Mouse (Mus musculus) megakaryocyte, embryonic 14.5 days (primary cell): ENCODE measurements around the gene Pard3. TPM values are rescaled to one million over a fixed set of nuclear protein-coding genes. Genes with fewer than 3 reads are reported as not detected.

Experiments
- H3K27me3 ChIP-seq: replicated peaks from 2 replicates; pipeline ENCODE3; 2012; ENCODE audit warnings: inconsistent platforms
- H3K36me3 ChIP-seq: replicated peaks from 2 replicates; pipeline ENCODE3; 2012; ENCODE audit warnings: low read length, inconsistent platforms, mixed read lengths
- H3K4me1 ChIP-seq: 2 replicates; pipeline ENCODE4 v1.6.1; 2012; ENCODE audit warnings: inconsistent platforms
- H3K4me3 ChIP-seq: replicated peaks from 2 replicates; pipeline ENCODE3; 2012; ENCODE audit warnings: moderate library complexity, mild to moderate bottlenecking, inconsistent platforms
- H3K9me3 ChIP-seq: 2 replicates; pipeline ENCODE4 v1.6.1; 2012; ENCODE audit warnings: inconsistent platforms
- FLI1 ChIP-seq: IDR thresholded peaks from 2 replicates; pipeline ENCODE4 v1.6.1; 2012; ENCODE audit warnings: low read length, inconsistent platforms, mixed read lengths
- GATA1 ChIP-seq: IDR thresholded peaks from 3 replicates; pipeline ENCODE4 v1.6.1; 2012; ENCODE audit warnings: mixed read lengths, low read length, inconsistent platforms, borderline replicate concordance
- polyA plus RNA-seq: library from polyadenylated mRNA; stranded (reverse); fragments of >175 nt; gene quantifications from 2 replicates; pipeline ENCODE4 v1.2.3, GENCODE M21; 2012; ENCODE audit warnings: low replicate concordance; ENCODE audit not compliant: insufficient read depth

Pard3 gene
- polyA plus RNA-seq, 1 experiment = not detected

DNA sequence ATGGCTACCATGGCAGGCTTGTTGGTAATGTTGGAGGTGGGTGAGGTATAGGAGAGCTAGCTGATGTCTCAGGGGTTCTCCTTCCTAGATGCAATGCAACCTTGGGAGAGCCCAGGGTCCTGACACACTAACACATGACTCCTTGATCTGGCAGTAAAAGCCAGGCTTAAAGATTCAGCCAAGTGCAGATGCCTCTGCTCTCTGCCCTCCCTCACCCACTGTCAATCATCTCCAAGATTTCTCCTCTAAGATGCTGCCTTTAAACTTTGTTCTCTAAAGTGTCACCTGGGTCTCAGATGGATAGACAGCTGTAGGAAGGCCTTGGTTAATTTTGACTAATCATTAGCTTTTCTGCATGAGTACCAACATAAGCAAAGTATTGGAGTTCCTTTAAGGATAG, 125.0 kb downstream of the Pard3 start:
- H3K9me3 ChIP-seq = no peaks in the 10 kb centered on the region
- TF ChIP-seq FLI1 (no peak), GATA1 (no peak)

DNA sequence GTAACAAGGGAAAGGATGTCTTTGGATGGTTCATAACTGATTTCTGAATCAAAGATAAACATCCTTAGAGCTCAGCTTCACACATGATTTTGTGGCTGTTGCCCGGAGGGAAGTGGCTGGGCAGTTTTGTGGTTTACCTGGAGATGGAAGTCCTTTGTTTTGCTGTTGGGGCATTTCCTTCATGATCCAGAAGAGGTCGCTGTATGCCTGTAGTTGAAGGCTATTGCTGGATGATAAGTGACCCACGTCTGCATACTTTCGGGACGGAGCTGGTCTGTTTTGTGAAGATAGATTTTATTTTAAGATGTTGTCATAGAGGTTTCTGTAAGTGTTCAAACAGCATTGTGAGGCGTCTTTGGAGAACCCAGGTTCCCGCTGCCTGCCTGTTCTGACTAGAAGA, 126.7 kb downstream of the Pard3 start:
- H3K36me3 ChIP-seq = no peaks in the 10 kb centered on the region
- H3K27me3 ChIP-seq = peaks cover 33% of the 10 kb centered on the region
- H3K4me1 ChIP-seq = no peaks in the 10 kb centered on the region
- no peaks in the 10 kb centered on the region for H3K9me3 ChIP-seq
- no peak for TF ChIP-seq FLI1
- no peak for TF ChIP-seq GATA1
- H3K4me3 ChIP-seq = no peak overlapping the region

More for the DNA sequence above, 125.0 kb downstream of the Pard3 start:
- H3K4me1 ChIP-seq = no peaks in the 10 kb centered on the region
- no peak overlapping the region for H3K4me3 ChIP-seq
- no peaks in the 10 kb centered on the region for H3K36me3 ChIP-seq
- H3K27me3 ChIP-seq = peaks cover 39% of the 10 kb centered on the region

DNA sequence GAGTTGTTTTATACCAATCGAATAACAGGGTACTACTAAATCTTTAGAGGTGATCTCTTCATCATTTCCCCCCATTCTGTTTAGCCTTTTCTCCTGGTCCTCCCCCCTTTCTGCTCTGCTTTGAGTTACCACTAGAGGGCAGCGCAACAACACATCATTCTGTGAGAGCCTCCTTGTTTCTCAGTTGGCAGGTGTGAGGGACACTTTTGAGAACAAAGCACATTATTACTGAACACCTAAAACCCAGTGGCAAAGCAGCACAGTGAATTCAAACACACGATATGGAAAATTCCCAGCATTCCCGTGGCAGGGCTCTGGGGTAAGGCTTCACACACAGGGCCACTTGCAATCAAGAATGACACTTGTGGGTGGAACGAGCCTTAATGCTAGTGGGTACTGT, 127.7 kb downstream of the Pard3 start:
- H3K9me3 ChIP-seq = no peaks in the 10 kb centered on the region
- H3K27me3 ChIP-seq = peaks cover 33% of the 10 kb centered on the region
- no peak for TF ChIP-seq FLI1
- no peak for TF ChIP-seq GATA1
- H3K4me3 ChIP-seq = no peak overlapping the region
- H3K36me3 ChIP-seq = no peaks in the 10 kb centered on the region
- H3K4me1 ChIP-seq = no peaks in the 10 kb centered on the region

DNA sequence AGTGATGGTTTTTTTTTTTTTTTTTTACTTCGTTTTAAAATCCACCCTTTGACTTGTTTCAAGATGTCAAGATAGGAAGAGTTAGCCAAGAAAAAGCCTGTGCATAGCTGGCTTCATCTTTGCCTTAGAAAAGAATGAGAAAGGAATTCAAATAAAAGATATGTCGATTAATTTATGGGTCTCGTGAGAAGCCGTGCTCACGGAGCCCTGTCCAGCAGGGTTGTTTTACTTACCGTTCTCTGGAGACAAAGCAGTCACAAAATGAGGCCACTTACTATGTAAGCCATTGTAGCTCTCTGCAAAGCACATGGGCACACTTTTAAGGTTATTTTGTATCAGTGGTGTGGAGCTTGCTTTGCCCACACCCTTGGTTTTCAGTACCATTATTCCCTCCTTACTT, 128.1 kb downstream of the Pard3 start:
- H3K4me3 ChIP-seq = no peak overlapping the region
- H3K27me3 ChIP-seq = peaks cover 30% of the 10 kb centered on the region
- no peaks in the 10 kb centered on the region for H3K36me3 ChIP-seq
- H3K9me3 ChIP-seq = no peaks in the 10 kb centered on the region
- no peaks in the 10 kb centered on the region for H3K4me1 ChIP-seq
- TF ChIP-seq GATA1 (no peak), FLI1 (no peak)

DNA sequence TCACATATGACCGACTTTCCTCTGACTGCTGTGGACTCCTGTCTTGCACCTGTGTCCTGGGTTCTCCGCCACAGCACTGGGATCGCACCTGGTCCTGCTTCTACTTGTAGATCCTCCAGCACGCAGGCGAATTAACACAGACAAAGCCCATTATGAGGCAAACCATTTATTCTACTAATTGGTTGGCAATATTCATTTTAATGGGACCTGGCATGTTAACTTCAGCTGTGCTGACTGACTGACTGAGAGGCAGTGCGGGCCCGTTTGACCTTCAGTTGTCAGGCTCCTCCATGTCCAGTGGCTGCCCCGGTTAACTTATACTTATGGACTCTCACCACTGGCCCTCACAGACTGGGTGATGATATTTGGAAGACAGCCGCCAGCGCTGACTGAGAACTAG, 128.6 kb downstream of the Pard3 start:
- no peak overlapping the region for H3K4me3 ChIP-seq
- no peaks in the 10 kb centered on the region for H3K9me3 ChIP-seq
- no peaks in the 10 kb centered on the region for H3K4me1 ChIP-seq
- peaks cover 27% of the 10 kb centered on the region for H3K27me3 ChIP-seq
- TF ChIP-seq GATA1 = no peak
- H3K36me3 ChIP-seq = no peaks in the 10 kb centered on the region

DNA sequence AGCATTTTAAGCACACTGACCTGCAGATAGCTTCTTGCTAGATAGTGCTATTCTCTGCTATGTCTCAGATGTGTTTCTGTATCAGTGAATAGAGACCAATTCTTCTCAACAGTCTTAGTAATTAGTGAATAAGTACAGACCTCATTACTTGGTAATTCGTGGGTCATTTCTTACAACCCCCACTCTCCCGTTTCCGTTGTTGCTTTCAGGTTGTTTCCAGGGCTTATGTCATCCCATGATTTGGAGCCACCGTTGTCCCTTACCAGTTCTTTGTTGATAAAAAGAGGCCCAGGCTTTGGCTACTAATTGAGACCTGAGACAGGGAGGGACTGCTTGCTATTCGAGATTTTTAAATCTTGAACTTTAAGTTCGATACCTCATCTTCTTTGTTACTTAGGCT, 129.7 kb downstream of the Pard3 start:
- H3K4me1 ChIP-seq = no peaks in the 10 kb centered on the region

DNA sequence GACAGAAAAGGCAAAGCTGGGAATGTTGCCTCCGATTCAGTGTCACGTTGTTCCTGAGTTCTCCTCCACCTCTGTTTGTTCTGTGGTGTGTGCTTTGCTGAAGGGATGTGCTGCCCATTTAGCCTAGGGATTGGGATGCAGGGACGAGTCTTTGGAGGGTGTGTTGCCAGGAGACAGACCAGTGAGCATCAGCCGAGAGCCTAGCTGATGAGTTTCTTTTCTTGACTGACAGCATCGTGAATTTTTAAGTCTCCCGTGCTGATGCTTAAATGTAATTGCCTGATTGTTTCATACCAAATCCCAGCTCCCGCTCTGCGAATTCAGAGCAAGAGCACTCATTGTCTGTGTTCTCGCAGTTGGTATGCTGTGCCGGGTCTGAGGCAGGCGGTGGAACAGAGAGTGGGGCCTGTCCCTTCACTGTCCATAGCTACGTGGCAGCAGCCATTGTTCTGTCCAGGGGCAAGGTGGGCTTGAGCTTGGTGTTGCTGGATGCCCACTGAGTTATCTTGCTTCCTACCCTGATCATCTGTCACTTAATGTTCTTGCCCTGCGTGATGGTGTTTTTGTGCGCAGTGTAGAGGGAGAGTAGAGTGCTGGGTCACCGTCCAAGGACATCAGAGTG, 131.2 kb downstream of the Pard3 start:
- TF ChIP-seq GATA1 = no peak
- no peak for TF ChIP-seq FLI1

More for the DNA sequence above, 129.7 kb downstream of the Pard3 start:
- H3K9me3 ChIP-seq = no peaks in the 10 kb centered on the region
- no peak overlapping the region for H3K4me3 ChIP-seq
- peaks cover 19% of the 10 kb centered on the region for H3K27me3 ChIP-seq
- TF ChIP-seq FLI1 (no peak), GATA1 (no peak)
- no peaks in the 10 kb centered on the region for H3K36me3 ChIP-seq

DNA sequence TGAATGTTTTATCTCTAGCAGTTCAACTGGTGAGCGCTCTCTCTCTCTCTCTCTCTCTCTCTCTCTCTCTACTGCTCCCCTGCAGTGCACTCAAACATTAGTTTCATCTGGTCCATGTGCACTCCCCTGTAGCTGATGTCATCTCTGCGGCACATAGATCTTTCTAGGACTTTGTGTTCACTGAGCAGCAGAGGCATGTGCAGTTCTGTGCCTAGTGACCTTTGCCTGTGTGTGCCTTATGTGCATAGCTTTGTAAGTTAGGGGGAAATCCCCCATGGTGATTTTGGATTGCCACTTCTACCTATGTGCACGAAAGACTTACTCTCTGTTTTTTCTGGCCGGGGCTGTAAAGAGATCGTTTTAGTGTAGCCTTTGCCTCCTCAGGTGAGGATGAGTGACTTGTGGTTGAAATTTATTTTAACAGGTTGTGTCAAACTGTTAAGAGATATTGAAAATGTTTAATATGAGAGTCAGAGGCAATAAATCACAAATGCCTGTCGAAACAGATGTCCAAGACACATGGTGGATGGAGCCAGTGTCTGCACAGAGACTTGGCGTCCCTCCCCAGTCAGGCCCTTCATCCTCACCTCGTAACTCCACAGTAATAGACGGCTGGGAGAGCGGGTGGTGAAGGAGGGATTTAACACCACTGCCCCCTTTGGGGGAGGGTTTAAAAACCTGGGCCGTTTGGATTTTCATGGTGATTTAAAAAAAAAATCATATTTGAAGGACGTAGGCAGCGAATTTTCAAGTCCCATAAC, 133.0 kb downstream of the Pard3 start:
- Histone ChIP-seq H3K27me3 (peaks cover 20% of the 10 kb centered on the region), H3K36me3 (no peaks in the 10 kb centered on the region), H3K9me3 (0 out of 2 replicates have a peak, but pooled peaks cover 3% of the 10 kb centered on the region), H3K4me1 (no peaks in the 10 kb centered on the region), H3K4me3 (no peak overlapping the region)
- TF ChIP-seq GATA1 = no peak
- TF ChIP-seq FLI1 = no peak

More for the DNA sequence above, 131.2 kb downstream of the Pard3 start:
- Histone ChIP-seq H3K4me1 (no peaks in the 10 kb centered on the region), H3K9me3 (no peaks in the 10 kb centered on the region), H3K4me3 (no peak overlapping the region), H3K27me3 (peaks cover 18% of the 10 kb centered on the region), H3K36me3 (no peaks in the 10 kb centered on the region)

DNA sequence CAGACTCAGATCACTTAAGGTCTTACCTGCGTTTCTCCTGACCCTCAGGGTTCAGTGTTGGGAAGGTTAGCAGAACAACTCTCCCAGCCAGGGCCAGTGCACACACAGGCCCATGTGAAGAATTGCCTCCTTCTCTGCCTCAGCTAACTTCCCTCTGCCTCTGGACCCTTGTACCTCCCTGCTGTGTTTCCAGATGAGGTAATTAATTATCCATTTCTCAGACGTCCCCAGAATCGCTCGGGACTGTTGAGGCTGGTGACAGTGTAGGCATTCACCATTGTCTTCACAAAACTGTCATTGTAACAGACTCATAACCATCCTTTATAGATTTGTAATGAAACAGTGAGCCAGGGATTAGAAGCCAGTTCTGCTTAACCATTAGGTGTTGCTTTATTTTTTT, 143.8 kb downstream of the Pard3 start:
- H3K36me3 ChIP-seq = no peaks in the 10 kb centered on the region
- H3K4me1 ChIP-seq = no peaks in the 10 kb centered on the region
- H3K4me3 ChIP-seq = no peak overlapping the region
- H3K9me3 ChIP-seq = no peaks in the 10 kb centered on the region
- no peak for TF ChIP-seq FLI1
- TF ChIP-seq GATA1 = no peak
- peaks cover 3% of the 10 kb centered on the region for H3K27me3 ChIP-seq

DNA sequence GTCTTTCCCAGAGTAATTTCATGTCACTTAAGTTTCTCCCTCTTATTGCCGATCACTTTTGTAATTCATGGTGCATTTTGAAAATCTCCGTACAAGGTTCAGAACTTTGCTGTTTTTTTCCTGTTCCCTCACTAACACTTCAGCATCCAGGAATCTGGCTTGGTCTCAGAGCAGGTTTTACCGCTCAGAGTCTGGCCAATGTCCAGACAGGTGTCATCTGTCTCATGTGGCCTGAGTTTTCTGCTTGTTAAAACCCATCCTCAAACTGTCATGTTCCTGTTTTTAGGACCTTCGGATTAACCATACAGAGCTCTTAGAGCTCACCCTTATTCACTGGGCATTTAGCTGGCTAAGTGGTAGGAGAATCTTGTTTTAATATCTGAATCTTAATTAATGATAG, 146.9 kb downstream of the Pard3 start:
- no peaks in the 10 kb centered on the region for H3K4me1 ChIP-seq
- TF ChIP-seq GATA1 (no peak), FLI1 (no peak)
- peaks cover 3% of the 10 kb centered on the region for H3K27me3 ChIP-seq
- no peaks in the 10 kb centered on the region for H3K36me3 ChIP-seq
- H3K4me3 ChIP-seq = no peak overlapping the region
- H3K9me3 ChIP-seq = no peaks in the 10 kb centered on the region
